Mouse (Mus musculus): Measurements from ENCODE around the gene Eif4e1b. TPM values are rescaled to one million over a fixed set of nuclear protein-coding genes. Genes with fewer than 3 reads are reported as not detected.
"Not testable (repeated sequence)": the region's sequence is repeated elsewhere in the genome, so short reads cannot be mapped to it uniquely, and the experiment has no call there.

Gene Eif4e1b
- polyA plus RNA-seq, 1 experiment from 2014 or later: not detected

DNA sequence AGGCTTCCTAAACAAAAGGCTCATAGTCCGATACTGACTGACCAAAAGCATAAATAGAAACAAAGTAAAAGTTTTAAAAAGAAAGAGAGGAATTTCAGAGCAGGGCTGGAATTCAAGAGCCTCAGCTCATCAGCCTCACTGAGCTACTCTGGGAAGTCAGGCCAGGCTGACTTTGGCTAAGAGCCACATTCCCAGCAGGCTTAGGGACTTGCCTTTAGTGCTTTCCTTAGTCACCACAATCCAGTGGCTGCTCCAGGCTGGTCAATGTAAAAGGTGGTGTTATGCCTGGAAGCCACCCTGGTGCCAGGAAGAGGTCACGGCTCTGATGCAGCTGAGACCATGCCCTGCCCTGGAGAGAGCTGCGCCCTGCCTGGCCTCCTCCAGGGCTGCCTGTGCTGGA is 3.2 kb upstream of the Eif4e1b start:
- 73% methylated on average over 3 of the region's 3 CpGs for WGBS
- H3K4me2 ChIP-seq (replicated peaks): no peak overlapping the region
- no peak overlapping the region for H3K9ac ChIP-seq
- peak; percentile 74 for DNase-seq (ENCODE audit: low spot score)
- H3K27ac ChIP-seq: no peak overlapping the region
- no peaks in the 10 kb centered on the region for H3K36me3 ChIP-seq (replicated peaks; ENCODE audit: control insufficient read depth, insufficient read depth)
- no peak for ATAC-seq (ENCODE audit: low FRiP score)
- H3K4me1 ChIP-seq (replicated peaks; ENCODE audit: control insufficient read depth, insufficient read depth, low read length): no peaks in the 10 kb centered on the region
- no peaks in the 10 kb centered on the region for H3K27me3 ChIP-seq (ENCODE audit: control insufficient read depth, insufficient read depth, low read length)
- H3K4me3 ChIP-seq (replicated peaks; ENCODE audit: low read length): no peak overlapping the region
- no peaks in the 10 kb centered on the region for H3K9me3 ChIP-seq (ENCODE audit: control insufficient read depth, low read length)

DNA sequence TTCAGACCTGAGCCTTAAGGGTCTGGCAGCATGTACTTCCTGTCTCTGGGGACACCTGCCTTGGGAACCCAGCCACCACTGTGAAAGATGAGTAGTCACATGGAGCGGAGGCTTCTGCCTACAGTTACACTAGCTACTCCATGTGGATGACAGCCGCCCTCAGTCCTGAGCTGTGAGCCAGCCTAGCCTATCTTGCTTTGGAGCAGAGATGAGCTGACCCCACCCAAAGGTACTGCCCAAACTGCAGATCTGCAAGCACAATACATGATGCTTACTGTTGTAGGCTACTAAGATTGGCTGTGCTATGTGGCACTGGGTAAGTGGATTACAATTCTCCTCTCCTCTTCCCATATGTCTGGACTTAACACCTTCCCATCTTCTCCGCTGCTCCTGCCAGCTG is 2.7 kb upstream of the Eif4e1b start:
- no peaks in the 10 kb centered on the region for H3K36me3 ChIP-seq (replicated peaks; ENCODE audit: control insufficient read depth, insufficient read depth)
- H3K4me3 ChIP-seq (replicated peaks; ENCODE audit: low read length): no peak overlapping the region
- no peak overlapping the region for H3K4me2 ChIP-seq (replicated peaks)
- DNase-seq (ENCODE audit: low spot score) (no peak), ATAC-seq (ENCODE audit: low FRiP score) (no peak)
- no peak overlapping the region for H3K9ac ChIP-seq
- H3K27me3 ChIP-seq (ENCODE audit: control insufficient read depth, insufficient read depth, low read length): no peaks in the 10 kb centered on the region
- 89% methylated on average over 3 of the region's 3 CpGs for WGBS
- no peak overlapping the region for H3K27ac ChIP-seq
- no peaks in the 10 kb centered on the region for H3K9me3 ChIP-seq (ENCODE audit: control insufficient read depth, low read length)
- no peaks in the 10 kb centered on the region for H3K4me1 ChIP-seq (replicated peaks; ENCODE audit: control insufficient read depth, insufficient read depth, low read length)

- WGBS: 65% methylated on average over 2 of the region's 2 CpGs
Measured at GRCm38 (mm10) chr13:54783235-54783634, 563 bp upstream of the Eif4e1b start.

GRCm38 (mm10) chr13:54787591-54787990 is 3.8 kb downstream of the Eif4e1b start:
- not testable (repeated sequence) for H3K9me3 ChIP-seq (ENCODE audit: control insufficient read depth, low read length); H3K36me3 ChIP-seq (replicated peaks; ENCODE audit: control insufficient read depth, insufficient read depth); H3K4me2 ChIP-seq (replicated peaks); H3K4me3 ChIP-seq (replicated peaks; ENCODE audit: low read length); ATAC-seq (ENCODE audit: low FRiP score); DNase-seq (ENCODE audit: low spot score); H3K27ac ChIP-seq; H3K9ac ChIP-seq
- Histone ChIP-seq H3K4me1 (replicated peaks; ENCODE audit: control insufficient read depth, insufficient read depth, low read length) (peaks cover 12% of the 10 kb centered on the region; the same call in 1 of the 2 replicates), H3K27me3 (ENCODE audit: control insufficient read depth, insufficient read depth, low read length) (peaks cover 19% of the 10 kb centered on the region)
- WGBS: 44% methylated on average over 2 of the region's 2 CpGs

More at GRCm38 (mm10) chr13:54783235-54783634, 563 bp upstream of the Eif4e1b start:
- Histone ChIP-seq H3K4me1 (replicated peaks; ENCODE audit: control insufficient read depth, insufficient read depth, low read length) (no peaks in the 10 kb centered on the region), H3K27ac (no peak overlapping the region), H3K9me3 (ENCODE audit: control insufficient read depth, low read length) (no peaks in the 10 kb centered on the region), H3K36me3 (replicated peaks; ENCODE audit: control insufficient read depth, insufficient read depth) (no peaks in the 10 kb centered on the region), H3K27me3 (ENCODE audit: control insufficient read depth, insufficient read depth, low read length) (no peaks in the 10 kb centered on the region), H3K4me2 (replicated peaks) (no peak overlapping the region), H3K4me3 (replicated peaks; ENCODE audit: low read length) (no peak overlapping the region), H3K9ac (no peak overlapping the region)
- no peak for DNase-seq (ENCODE audit: low spot score)
- ATAC-seq (ENCODE audit: low FRiP score): no peak

DNA sequence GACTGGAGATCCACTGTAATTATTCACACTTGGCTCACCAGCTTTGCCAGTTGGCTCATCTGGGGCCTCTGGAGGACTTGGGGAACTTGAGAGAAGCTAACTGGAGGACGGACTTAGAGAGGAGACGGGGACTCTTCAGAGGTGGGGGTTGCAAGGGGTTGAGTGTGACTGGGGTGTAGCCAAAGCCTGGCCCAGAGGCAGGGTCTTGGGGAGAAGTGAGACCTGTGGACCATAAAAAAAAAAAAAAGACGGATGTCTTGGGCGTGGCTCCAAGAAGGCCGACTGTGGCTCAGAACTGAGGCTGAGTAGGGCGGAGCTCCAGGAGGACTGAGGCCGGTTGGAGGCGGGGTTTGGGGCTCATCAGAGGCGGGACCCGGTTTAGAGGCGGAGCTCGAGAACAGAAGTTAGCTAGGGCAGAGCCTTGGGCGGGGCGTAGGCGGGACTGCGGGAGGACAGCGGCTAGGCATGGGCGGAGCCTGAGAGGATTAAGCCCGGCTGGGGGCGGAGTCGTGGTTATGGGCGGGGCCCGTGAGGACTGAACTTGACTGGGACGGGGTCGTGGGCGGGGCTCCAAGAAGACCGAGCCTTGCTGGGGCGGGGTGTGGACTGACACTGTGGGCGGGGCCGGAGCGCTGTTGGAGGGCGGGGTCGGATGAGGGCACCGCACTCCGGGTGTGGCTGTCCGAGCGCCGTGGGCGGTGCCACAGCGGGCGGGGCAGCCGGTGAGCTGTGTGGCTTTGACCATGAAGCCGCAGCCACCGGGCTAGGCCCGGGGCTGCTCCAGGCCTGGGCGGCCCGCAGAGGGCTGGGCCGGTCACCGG is 5.2 kb downstream of the Eif4e1b start, which contains the start of gene Tspan17:
Tspan17 (plus strand) TSS at position 638 of the 821 bp plus-strand sequence.
- H3K27me3 ChIP-seq (ENCODE audit: control insufficient read depth, insufficient read depth, low read length): peaks cover 24% of the 10 kb centered on the region
- ATAC-seq (ENCODE audit: low FRiP score): peak; percentile 84
- H3K4me3 ChIP-seq (replicated peaks; ENCODE audit: low read length): peak within 1 kb of the TSS; percentile 42
- peaks cover 12% of the 10 kb centered on the region; the same call in 1 of the 2 replicates for H3K4me1 ChIP-seq (replicated peaks; ENCODE audit: control insufficient read depth, insufficient read depth, low read length)
- H3K27ac ChIP-seq: no peak within 1 kb of the TSS; the same call in 1 of the 2 replicates
- H3K9ac ChIP-seq: peak within 1 kb of the TSS; percentile 55
- no peaks in the 10 kb centered on the region for H3K36me3 ChIP-seq (replicated peaks; ENCODE audit: control insufficient read depth, insufficient read depth)
- H3K4me2 ChIP-seq (replicated peaks): peak within 1 kb of the TSS; percentile 79
- peak; percentile 86 for DNase-seq (ENCODE audit: low spot score)
- WGBS: 2% methylated on average over 47 of the region's 49 CpGs
- no peaks in the 10 kb centered on the region for H3K9me3 ChIP-seq (ENCODE audit: control insufficient read depth, low read length)

DNA sequence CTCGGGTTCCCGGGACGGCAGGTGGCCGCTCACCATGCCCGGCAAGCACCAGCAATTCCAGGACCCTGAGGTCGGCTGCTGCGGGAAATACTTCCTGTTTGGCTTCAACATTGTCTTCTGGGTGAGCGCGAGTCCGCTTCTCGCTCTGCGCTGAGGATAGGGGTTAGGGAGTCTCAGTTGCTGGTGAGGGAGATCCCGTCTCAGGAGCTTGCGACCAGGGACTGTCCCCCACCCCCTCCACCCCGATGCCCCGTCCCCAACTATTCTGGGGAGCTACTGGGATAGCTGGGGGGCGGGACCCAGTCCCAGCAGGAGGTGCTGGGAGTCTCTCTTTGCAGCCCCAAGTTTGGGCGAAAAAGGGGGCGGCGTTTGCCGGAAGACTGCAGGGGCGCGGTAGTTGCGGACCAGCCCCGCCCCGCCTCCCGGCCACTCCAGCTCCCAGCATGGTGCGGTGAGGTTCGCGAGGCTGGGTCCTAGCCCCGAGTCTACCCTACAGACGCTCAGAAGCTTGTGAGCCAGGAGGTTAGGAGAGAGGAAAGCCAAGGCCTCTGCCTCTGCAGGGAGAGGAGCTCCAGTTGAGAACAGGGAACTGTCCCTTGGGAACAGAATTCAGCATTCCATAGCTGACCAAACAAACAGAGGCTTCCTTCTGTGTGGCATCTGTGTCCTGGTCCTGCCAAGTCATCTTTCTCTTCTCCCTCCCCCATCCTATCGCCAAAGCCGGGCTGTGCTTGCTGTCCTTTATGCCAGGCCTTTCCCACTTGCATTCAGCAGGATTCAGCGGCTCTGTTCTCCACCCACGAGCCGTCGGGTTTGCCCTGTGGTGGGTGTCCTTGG is 6.0 kb downstream of the Eif4e1b start:
- Histone ChIP-seq H3K4me1 (replicated peaks; ENCODE audit: control insufficient read depth, insufficient read depth, low read length) (peaks cover 12% of the 10 kb centered on the region; the same call in 1 of the 2 replicates), H3K9ac (peak overlapping the region; percentile 55), H3K27me3 (ENCODE audit: control insufficient read depth, insufficient read depth, low read length) (peaks cover 24% of the 10 kb centered on the region), H3K36me3 (replicated peaks; ENCODE audit: control insufficient read depth, insufficient read depth) (no peaks in the 10 kb centered on the region), H3K4me2 (replicated peaks) (peak overlapping the region; percentile 79), H3K4me3 (replicated peaks; ENCODE audit: low read length) (peak overlapping the region; percentile 42), H3K27ac (no peak overlapping the region; the same call in 1 of the 2 replicates), H3K9me3 (ENCODE audit: control insufficient read depth, low read length) (no peaks in the 10 kb centered on the region)
- peak; percentile 29 for ATAC-seq (ENCODE audit: low FRiP score)
- under 1% methylated on average over 38 of the region's 38 CpGs for WGBS
- DNase-seq (ENCODE audit: low spot score): peak; percentile 31

- ATAC-seq (ENCODE audit: low FRiP score): no peak
Measured at GRCm38 (mm10) chr13:54792259-54793230, 8.7 kb downstream of the Eif4e1b start.

GRCm38 (mm10) chr13:54794002-54794577 is 10.3 kb downstream of the Eif4e1b start:
- no peaks in the 10 kb centered on the region for H3K36me3 ChIP-seq (replicated peaks; ENCODE audit: control insufficient read depth, insufficient read depth)
- no peak overlapping the region for H3K27ac ChIP-seq
- H3K4me2 ChIP-seq (replicated peaks): no peak overlapping the region
- no peak overlapping the region for H3K9ac ChIP-seq
- H3K4me3 ChIP-seq (replicated peaks; ENCODE audit: low read length): no peak overlapping the region
- H3K4me1 ChIP-seq (replicated peaks; ENCODE audit: control insufficient read depth, insufficient read depth, low read length): peaks cover 12% of the 10 kb centered on the region; the same call in 1 of the 2 replicates
- DNase-seq (ENCODE audit: low spot score) (no peak), ATAC-seq (ENCODE audit: low FRiP score) (no peak)
- H3K27me3 ChIP-seq (ENCODE audit: control insufficient read depth, insufficient read depth, low read length): peaks cover 29% of the 10 kb centered on the region
- 81% methylated on average over 16 of the region's 16 CpGs for WGBS
- no peaks in the 10 kb centered on the region for H3K9me3 ChIP-seq (ENCODE audit: control insufficient read depth, low read length)

More at GRCm38 (mm10) chr13:54792259-54793230, 8.7 kb downstream of the Eif4e1b start:
- Histone ChIP-seq H3K4me3 (replicated peaks; ENCODE audit: low read length) (no peak overlapping the region), H3K4me2 (replicated peaks) (no peak overlapping the region), H3K9me3 (ENCODE audit: control insufficient read depth, low read length) (no peaks in the 10 kb centered on the region), H3K9ac (no peak overlapping the region), H3K4me1 (replicated peaks; ENCODE audit: control insufficient read depth, insufficient read depth, low read length) (peaks cover 12% of the 10 kb centered on the region; the same call in 1 of the 2 replicates), H3K27me3 (ENCODE audit: control insufficient read depth, insufficient read depth, low read length) (peaks cover 29% of the 10 kb centered on the region), H3K27ac (no peak overlapping the region), H3K36me3 (replicated peaks; ENCODE audit: control insufficient read depth, insufficient read depth) (no peaks in the 10 kb centered on the region)
- 16% methylated on average over 21 of the region's 21 CpGs for WGBS
- no peak for DNase-seq (ENCODE audit: low spot score)
